Mouse (Mus musculus) granulocyte monocyte progenitor cell, adult 5-6 weeks (primary cell): ENCODE data around the gene Aqr. TPM values are rescaled to one million over a fixed set of nuclear protein-coding genes. Genes with fewer than 3 reads are reported as not detected.

Experiments used
- ATAC-seq: replicated peaks from 2 replicates; pipeline ENCODE4 v1.8.0; 2016; ENCODE audit warnings: mild to moderate bottlenecking, moderate TSS enrichment, inconsistent platforms; ENCODE audit not compliant: poor library complexity, severe bottlenecking
- total RNA-seq, 2 experiments: library from RNA; stranded (forward) in 1 of 2; stranded (reverse) in 1 of 2; fragments of 200-712, 200-1000 nt in 1 of 2; fragments of >200 nt in 1 of 2; fragmentation: Nextera tagmentation in 1 of 2; gene quantifications; 2 replicates each; pipeline ENCODE4 v1.2.3; 2014 to 2017

Aqr gene
- total RNA-seq, 2 experiments from 2014 or later = 53.7 to 58.7 TPM

- ATAC-seq = no peak
Observed at GRCm38 (mm10) chr2:114087271-114087670, 99.6 kb downstream of the Aqr start.

- no peak for ATAC-seq
Observed at GRCm38 (mm10) chr2:114071876-114072275, 114.9 kb downstream of the Aqr start.

DNA sequence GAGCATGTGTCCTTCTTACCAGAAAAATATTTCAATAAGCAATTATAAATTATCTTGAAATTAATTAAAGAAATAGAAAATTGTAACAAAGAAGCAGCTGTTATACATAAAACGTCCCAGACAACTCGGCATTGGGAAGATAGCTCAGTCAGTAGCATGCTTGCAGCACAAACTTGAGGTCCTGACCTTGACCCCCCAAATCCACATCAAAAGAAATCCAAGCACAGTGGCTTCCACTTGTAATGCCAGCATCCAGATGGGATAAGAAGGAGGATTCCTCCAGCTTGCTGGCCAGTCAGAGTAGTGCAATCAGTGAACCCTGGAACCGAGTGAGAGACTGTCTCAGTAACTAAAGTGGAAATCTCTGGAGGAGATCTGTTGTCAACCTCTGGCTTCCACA is 120.6 kb downstream of the Aqr start:
- ATAC-seq = no peak

- no peak for ATAC-seq
Observed at GRCm38 (mm10) chr2:114064004-114064403, 122.8 kb downstream of the Aqr start.

DNA sequence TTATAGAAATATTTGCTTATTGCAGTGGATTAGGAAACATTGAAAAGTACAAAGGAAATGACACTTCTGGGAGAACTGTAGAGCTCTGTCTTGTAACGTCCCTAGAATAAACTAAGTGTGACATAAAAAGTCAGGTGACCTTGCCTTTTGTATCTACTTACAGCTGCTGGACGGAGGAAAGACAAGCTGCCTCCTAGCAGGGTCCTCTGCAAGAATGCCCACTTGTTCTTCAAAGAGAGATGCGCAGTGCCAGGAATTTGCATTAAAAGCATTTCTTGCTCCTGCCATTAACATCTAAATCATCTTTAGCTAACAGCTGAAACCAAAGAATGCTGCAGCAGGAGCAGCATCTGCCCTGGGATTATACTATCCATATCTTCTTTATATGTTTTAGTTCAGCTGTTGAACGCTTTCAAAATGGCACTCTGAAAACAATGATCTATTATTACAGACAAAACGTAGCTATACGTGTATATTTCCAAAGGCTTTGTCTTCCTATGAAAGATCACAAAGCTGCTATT is 126.7 kb downstream of the Aqr start:
- ATAC-seq = no peak

GRCm38 (mm10) chr2:114059608-114060007 is 127.2 kb downstream of the Aqr start:
- ATAC-seq = no peak

- no peak for ATAC-seq
Observed at GRCm38 (mm10) chr2:114058226-114058796, 128.5 kb downstream of the Aqr start.

- ATAC-seq = no peak
Observed at GRCm38 (mm10) chr2:114057303-114057853, 129.4 kb downstream of the Aqr start.

- ATAC-seq = no peak
Observed at GRCm38 (mm10) chr2:114054129-114054528, 132.7 kb downstream of the Aqr start.

GRCm38 (mm10) chr2:114052696-114053598 is 133.9 kb downstream of the Aqr start, which contains the start of gene Actc1:
Actc1 (minus strand) TSS chr2:114053548.
- ATAC-seq = no peak

GRCm38 (mm10) chr2:114051871-114052241 is 135.0 kb downstream of the Aqr start:
- ATAC-seq = no peak

Other genes with a start within 250 kb of the Aqr start
- not detected in 2 replicates for gene Gjd2, start 173.4 kb downstream of the Aqr start, total RNA-seq (2014; fragmentation: Nextera tagmentation)
- not detected in 2 replicates for gene Gjd2, start 173.4 kb downstream of the Aqr start, total RNA-seq (2017)
- not detected in 2 replicates for gene Actc1, start 133.5 kb downstream of the Aqr start, total RNA-seq (2014; fragmentation: Nextera tagmentation)
- not detected in 2 replicates for gene Actc1, start 133.5 kb downstream of the Aqr start, total RNA-seq (2017)
- gene Zfp770, start 14.4 kb upstream of the Aqr start, total RNA-seq (2014; fragmentation: Nextera tagmentation) = 13.3 and 14.2 TPM in 2 replicates
- 10.3 and 10.8 TPM in 2 replicates for gene Zfp770, start 14.4 kb upstream of the Aqr start, total RNA-seq (2017)